Mouse (Mus musculus): ENCODE measurements around the gene Grik5. TPM values are rescaled to one million over a fixed set of nuclear protein-coding genes. Genes with fewer than 3 reads are reported as not detected.

The Grik5 gene
- polyA plus RNA-seq, 1 experiment from 2014 or later = 6.0 TPM

DNA sequence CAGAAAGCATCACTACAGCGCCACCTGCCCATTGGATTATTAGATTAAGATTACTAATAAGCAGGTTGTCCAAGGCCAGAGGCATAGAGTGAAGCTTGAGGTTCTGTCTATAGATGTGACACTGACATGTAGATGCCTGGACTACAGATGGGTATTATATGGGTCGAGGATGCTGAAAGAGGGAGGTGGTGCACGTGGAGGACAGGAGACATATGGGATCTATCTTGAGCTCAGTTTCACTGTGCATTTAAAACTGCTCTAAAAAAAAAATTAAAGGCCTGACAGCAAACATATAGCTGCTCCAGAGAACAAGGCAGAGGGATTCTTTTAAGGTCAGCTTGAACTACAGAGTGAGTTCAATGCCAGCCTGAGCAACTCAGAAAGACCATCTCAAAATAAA is 26.0 kb upstream of the Grik5 start:
- H3K9ac ChIP-seq = no peak overlapping the region
- no peak overlapping the region for H3K4me2 ChIP-seq (replicated peaks)
- 59% methylated on average over 3 of the region's 3 CpGs for WGBS
- H3K27me3 ChIP-seq = no peaks in the 10 kb centered on the region
- no peak overlapping the region for H3K4me3 ChIP-seq (replicated peaks)
- ATAC-seq (ENCODE audit: insufficient number of reproducible peaks, low FRiP score, low TSS enrichment, low read depth) = no peak
- no peaks in the 10 kb centered on the region for H3K4me1 ChIP-seq
- no peaks in the 10 kb centered on the region for H3K9me3 ChIP-seq (replicated peaks)
- no peaks in the 10 kb centered on the region for H3K36me3 ChIP-seq
- H3K27ac ChIP-seq (replicated peaks) = no peak overlapping the region

DNA sequence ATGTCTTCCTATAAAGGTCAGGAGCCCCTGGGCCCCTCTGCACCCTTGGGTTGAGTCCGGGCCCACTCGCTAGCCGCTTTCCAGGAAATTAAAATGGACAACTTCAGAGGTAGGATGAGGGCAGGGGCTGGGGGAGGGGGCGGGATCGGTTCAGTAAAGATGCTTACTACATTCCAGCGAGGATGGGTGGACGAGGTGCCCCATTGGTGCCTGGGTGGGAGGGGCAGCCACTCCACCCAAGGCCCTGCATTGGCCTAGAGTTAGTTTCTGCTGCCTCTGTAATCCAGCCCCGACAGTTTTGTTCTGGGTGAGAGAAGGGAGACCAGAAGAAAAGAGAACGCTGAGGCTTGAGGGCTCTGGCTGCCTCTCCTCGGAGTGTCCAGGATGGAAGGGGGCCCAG is 17.7 kb upstream of the Grik5 start:
- Histone ChIP-seq H3K9me3 (replicated peaks) (no peaks in the 10 kb centered on the region), H3K36me3 (0 out of 2 replicates have a peak, but pooled peaks cover 7% of the 10 kb centered on the region), H3K27me3 (no peaks in the 10 kb centered on the region), H3K27ac (replicated peaks) (no peak overlapping the region), H3K4me2 (replicated peaks) (no peak overlapping the region), H3K4me3 (replicated peaks) (no peak overlapping the region), H3K4me1 (0 out of 2 replicates have a peak, but pooled peaks cover 8% of the 10 kb centered on the region), H3K9ac (no peak overlapping the region)
- 23% methylated on average over 10 of the region's 10 CpGs for WGBS
- ATAC-seq (ENCODE audit: insufficient number of reproducible peaks, low FRiP score, low TSS enrichment, low read depth) = no peak

DNA sequence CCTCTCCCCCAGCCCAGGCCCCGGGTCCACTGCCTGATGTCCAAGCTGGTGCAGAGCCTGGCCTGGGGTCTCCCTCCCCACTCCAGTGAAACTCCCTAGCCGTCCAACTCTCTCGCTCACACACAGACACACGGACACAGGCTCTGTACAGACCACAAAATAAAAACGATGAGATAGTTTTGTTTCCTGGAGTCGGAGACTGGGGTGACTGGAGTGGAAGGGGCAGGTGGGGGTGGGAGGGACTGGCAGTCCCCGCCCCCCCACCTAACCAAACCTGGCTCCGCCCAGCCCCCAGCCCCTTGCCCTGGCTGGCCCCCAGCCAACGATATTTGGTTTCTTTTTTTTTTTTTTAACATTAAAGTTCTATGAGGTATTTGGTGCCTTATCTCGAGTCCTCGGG is 16.8 kb upstream of the Grik5 start:
- Histone ChIP-seq H3K4me2 (replicated peaks) (no peak overlapping the region), H3K9me3 (replicated peaks) (no peaks in the 10 kb centered on the region), H3K4me1 (0 out of 2 replicates have a peak, but pooled peaks cover 8% of the 10 kb centered on the region), H3K36me3 (peaks cover 15% of the 10 kb centered on the region; the same call in 1 of the 2 replicates), H3K27ac (replicated peaks) (no peak overlapping the region), H3K4me3 (replicated peaks) (no peak overlapping the region), H3K27me3 (no peaks in the 10 kb centered on the region), H3K9ac (no peak overlapping the region)
- no peak for ATAC-seq (ENCODE audit: insufficient number of reproducible peaks, low FRiP score, low TSS enrichment, low read depth)
- 27% methylated on average over 11 of the region's 11 CpGs for WGBS

DNA sequence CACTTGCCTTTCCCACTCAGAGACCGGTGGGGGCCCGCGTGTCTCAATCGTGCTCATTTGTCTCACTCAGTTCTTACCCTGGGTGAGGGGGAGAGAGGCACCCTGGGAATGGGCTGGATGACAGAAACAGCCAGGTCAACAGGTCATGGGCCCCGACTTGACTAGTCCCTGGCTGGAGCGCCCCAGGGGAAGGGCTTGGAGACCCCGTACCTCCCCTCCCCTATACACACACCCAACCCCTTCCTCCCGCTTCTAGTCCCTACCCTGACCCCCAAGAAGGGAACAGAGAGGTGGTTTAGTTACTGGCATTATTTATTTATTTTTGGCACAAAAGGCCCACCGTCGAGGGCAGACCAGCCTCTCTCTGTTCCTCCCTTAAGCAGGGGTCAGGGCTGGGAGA is 16.4 kb upstream of the Grik5 start:
- H3K36me3 ChIP-seq = peaks cover 20% of the 10 kb centered on the region
- no peak overlapping the region for H3K9ac ChIP-seq
- peak; percentile 44; the same call in 1 of the 2 replicates for ATAC-seq (ENCODE audit: insufficient number of reproducible peaks, low FRiP score, low TSS enrichment, low read depth)
- no peak overlapping the region for H3K27ac ChIP-seq (replicated peaks)
- no peak overlapping the region for H3K4me2 ChIP-seq (replicated peaks)
- 22% methylated on average over 10 of the region's 10 CpGs for WGBS
- no peaks in the 10 kb centered on the region for H3K27me3 ChIP-seq
- no peaks in the 10 kb centered on the region for H3K9me3 ChIP-seq (replicated peaks)
- H3K4me1 ChIP-seq = 0 out of 2 replicates have a peak, but pooled peaks cover 8% of the 10 kb centered on the region
- no peak overlapping the region for H3K4me3 ChIP-seq (replicated peaks)

DNA sequence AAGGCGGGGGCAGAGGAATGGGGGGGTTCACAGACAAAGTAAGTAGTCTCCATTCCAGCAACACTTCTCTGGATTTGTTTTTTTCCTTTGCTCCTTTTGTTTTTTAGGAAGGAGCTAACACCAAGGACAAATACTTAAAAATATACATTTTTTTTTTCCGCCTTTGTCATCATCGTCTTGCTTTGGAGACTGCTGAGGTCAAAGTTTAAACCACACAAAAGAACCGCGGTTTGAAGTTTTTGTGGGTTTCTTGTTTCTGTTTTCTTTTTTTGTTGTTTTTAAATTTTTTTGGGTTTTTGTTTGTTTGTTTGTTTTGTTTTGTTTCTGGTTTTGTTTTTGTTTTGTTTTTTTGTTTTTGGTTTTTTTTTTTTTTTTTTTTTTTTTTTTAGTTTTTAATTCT is 15.8 kb upstream of the Grik5 start:
- Histone ChIP-seq H3K36me3 (peaks cover 25% of the 10 kb centered on the region), H3K27ac (replicated peaks) (no peak overlapping the region), H3K4me3 (replicated peaks) (no peak overlapping the region), H3K9ac (no peak overlapping the region), H3K9me3 (replicated peaks) (no peaks in the 10 kb centered on the region), H3K4me2 (replicated peaks) (no peak overlapping the region), H3K4me1 (0 out of 2 replicates have a peak, but pooled peaks cover 8% of the 10 kb centered on the region), H3K27me3 (no peaks in the 10 kb centered on the region)
- no peak for ATAC-seq (ENCODE audit: insufficient number of reproducible peaks, low FRiP score, low TSS enrichment, low read depth)
- WGBS = 52% methylated on average over 5 of the region's 5 CpGs

DNA sequence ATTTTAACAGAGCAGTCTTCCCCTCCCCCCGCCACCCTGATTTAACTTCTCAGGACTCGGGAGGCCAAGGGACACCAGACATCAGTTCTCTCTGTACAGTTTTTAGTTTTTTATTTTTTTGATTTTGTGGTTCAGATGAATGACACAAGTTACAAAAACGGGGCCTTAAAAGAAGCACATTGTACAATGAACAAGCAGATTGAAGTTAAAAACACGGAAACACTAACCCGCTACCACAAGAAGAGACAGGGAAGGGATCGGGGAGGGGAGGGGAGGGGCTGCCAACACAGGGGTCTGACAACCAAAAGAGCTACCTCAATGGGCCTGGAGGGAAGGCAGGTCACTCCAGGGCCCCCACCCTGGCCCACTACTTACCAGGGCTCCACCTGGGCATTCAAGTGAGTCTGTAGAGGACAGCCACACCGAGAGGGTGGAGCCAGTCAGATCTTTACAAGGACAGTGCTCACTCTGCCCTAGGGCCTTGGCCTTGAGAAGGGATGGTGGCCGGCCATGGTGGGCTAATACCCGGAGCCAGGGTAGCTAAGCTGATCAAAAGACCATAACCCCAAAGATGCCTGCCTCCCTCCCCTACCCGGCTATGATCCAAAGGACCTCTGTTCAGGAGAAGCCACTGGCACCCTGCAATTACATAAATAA is 15.2 kb upstream of the Grik5 start:
- no peak for ATAC-seq (ENCODE audit: insufficient number of reproducible peaks, low FRiP score, low TSS enrichment, low read depth)
- Histone ChIP-seq H3K4me2 (replicated peaks) (no peak overlapping the region), H3K4me1 (peaks cover 8% of the 10 kb centered on the region; the same call in 1 of the 2 replicates), H3K4me3 (replicated peaks) (no peak overlapping the region), H3K27ac (replicated peaks) (no peak overlapping the region), H3K36me3 (peaks cover 31% of the 10 kb centered on the region), H3K27me3 (no peaks in the 10 kb centered on the region), H3K9me3 (replicated peaks) (no peaks in the 10 kb centered on the region), H3K9ac (no peak overlapping the region)
- WGBS = 42% methylated on average over 10 of the region's 10 CpGs

DNA sequence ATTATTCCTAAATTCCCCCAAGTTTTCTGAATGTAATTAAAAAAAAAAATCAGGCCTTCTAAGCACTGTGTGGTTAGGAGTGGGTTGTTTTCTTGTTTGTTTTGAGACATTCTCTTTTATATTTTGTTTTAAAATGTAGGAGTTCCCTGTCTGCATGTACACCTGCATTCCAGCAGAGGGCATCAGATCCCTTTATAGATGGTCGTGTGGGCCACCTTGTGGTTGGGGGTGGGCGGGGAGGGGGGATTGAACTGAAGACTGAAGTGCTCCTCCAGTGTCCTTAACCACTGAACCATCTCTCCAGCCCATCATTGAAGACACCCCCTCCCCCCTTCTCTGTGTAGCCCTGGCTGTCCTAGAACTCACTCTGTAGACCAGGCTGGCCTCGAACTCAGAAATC is 14.5 kb upstream of the Grik5 start:
- H3K9me3 ChIP-seq (replicated peaks) = no peaks in the 10 kb centered on the region
- WGBS = 48% methylated on average over 3 of the region's 3 CpGs
- no peak overlapping the region for H3K4me2 ChIP-seq (replicated peaks)
- no peak for ATAC-seq (ENCODE audit: insufficient number of reproducible peaks, low FRiP score, low TSS enrichment, low read depth)
- no peak overlapping the region for H3K9ac ChIP-seq
- peaks cover 38% of the 10 kb centered on the region for H3K36me3 ChIP-seq
- no peak overlapping the region for H3K27ac ChIP-seq (replicated peaks)
- H3K4me1 ChIP-seq = peaks cover 8% of the 10 kb centered on the region; the same call in 1 of the 2 replicates
- H3K4me3 ChIP-seq (replicated peaks) = no peak overlapping the region
- H3K27me3 ChIP-seq = no peaks in the 10 kb centered on the region

DNA sequence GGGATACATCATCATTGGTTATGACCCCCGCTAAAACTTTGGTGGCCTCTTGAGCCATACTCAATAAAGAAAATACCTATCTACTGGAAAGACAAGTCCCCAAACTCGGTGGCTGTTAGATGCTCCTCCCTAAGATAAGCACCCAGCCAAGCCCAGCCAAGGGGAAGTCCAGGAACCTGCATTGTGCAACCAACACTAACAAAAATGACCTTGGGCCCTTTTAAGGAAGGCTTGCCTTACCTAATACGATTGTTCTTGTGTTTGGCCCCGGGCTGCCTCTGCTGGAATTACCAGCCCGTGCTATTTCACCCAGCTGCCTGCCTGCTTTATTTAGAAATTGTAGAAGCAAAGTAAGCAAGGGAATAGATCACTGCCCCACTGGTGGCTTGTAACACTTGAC is 12.5 kb upstream of the Grik5 start:
- H3K4me1 ChIP-seq = peaks cover 3% of the 10 kb centered on the region; the same call in 1 of the 2 replicates
- H3K27me3 ChIP-seq = no peaks in the 10 kb centered on the region
- ATAC-seq (ENCODE audit: insufficient number of reproducible peaks, low FRiP score, low TSS enrichment, low read depth) = no peak
- H3K9me3 ChIP-seq (replicated peaks) = no peaks in the 10 kb centered on the region
- H3K4me2 ChIP-seq (replicated peaks) = no peak overlapping the region
- H3K9ac ChIP-seq = no peak overlapping the region
- WGBS = 71% methylated on average over 5 of the region's 5 CpGs
- H3K36me3 ChIP-seq = peaks cover 59% of the 10 kb centered on the region
- H3K27ac ChIP-seq (replicated peaks) = no peak overlapping the region
- no peak overlapping the region for H3K4me3 ChIP-seq (replicated peaks)

DNA sequence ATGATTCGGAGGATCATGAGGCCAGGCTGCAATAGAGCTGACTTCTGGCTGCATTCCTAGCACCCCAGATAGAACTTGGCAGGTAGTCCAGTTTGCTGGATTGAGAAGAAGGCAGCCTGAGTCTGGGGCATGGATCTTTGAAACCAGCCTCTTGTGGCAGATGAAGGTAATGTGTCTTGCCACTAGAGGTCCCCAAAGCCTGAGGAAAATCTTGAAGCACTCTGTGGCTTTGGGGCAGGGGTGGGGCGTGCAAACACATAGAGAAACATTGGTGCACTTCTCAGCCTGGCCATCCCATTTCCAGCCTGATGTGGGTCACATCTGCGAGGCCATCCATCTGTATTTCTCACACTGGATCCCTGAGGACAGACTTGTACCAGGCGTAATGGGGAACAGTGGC is 10.4 kb upstream of the Grik5 start:
- peaks cover 63% of the 10 kb centered on the region for H3K36me3 ChIP-seq
- no peak overlapping the region for H3K4me3 ChIP-seq (replicated peaks)
- WGBS = 79% methylated on average over 4 of the region's 4 CpGs
- no peak for ATAC-seq (ENCODE audit: insufficient number of reproducible peaks, low FRiP score, low TSS enrichment, low read depth)
- no peaks in the 10 kb centered on the region for H3K27me3 ChIP-seq
- no peak overlapping the region for H3K4me2 ChIP-seq (replicated peaks)
- H3K9me3 ChIP-seq (replicated peaks) = no peaks in the 10 kb centered on the region
- peaks cover 15% of the 10 kb centered on the region for H3K4me1 ChIP-seq
- no peak overlapping the region for H3K9ac ChIP-seq
- no peak overlapping the region for H3K27ac ChIP-seq (replicated peaks)

DNA sequence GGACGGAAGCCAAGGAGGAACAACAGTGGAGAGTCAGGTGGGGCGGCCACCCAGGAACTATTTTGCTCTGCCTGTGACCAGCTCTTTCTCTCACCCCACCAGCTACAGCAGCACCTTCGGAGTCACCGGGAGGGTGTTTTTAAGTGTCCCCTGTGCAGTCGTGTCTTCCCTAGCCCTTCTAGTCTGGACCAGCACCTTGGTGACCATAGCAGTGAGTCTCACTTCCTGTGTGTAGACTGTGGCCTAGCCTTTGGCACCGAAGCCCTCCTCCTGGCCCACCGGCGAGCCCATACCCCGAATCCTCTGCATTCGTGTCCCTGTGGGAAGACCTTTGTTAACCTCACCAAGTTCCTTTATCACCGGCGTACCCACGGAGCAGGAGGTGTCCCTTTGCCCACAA is 8.3 kb upstream of the Grik5 start:
- H3K27ac ChIP-seq (replicated peaks) = no peak overlapping the region
- 93% methylated on average over 13 of the region's 13 CpGs for WGBS
- ATAC-seq (ENCODE audit: insufficient number of reproducible peaks, low FRiP score, low TSS enrichment, low read depth) = no peak
- H3K27me3 ChIP-seq = no peaks in the 10 kb centered on the region
- H3K4me2 ChIP-seq (replicated peaks) = no peak overlapping the region
- peaks cover 62% of the 10 kb centered on the region for H3K36me3 ChIP-seq
- no peak overlapping the region for H3K9ac ChIP-seq
- no peak overlapping the region for H3K4me3 ChIP-seq (replicated peaks)
- no peaks in the 10 kb centered on the region for H3K9me3 ChIP-seq (replicated peaks)
- H3K4me1 ChIP-seq = peaks cover 24% of the 10 kb centered on the region

DNA sequence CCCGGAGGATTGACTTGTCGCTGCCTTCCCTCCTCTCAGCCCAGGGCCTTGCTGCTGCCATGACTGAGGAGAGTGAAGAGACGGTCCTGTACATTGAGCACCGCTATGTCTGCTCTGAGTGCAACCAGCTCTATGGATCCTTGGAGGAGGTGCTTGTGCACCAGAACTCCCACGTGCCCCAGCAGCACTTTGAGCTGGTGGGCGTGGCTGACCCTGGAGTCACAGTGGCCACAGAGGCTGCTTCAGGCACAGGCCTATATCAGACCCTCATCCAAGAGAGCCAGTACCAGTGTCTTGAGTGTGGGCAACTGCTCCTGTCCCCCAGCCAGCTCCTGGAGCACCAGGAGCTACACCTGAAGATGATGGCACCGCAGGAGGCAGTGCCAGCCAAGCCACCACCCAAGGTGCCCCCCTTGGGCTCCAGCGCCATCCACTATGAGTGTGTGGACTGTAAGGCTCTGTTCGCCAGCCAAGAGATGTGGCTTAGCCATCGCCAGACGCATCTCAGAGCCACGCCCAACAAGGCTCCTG is 7.4 kb upstream of the Grik5 start:
- no peaks in the 10 kb centered on the region for H3K9me3 ChIP-seq (replicated peaks)
- peaks cover 24% of the 10 kb centered on the region for H3K4me1 ChIP-seq
- ATAC-seq (ENCODE audit: insufficient number of reproducible peaks, low FRiP score, low TSS enrichment, low read depth) = no peak
- no peak overlapping the region for H3K4me2 ChIP-seq (replicated peaks)
- peaks cover 53% of the 10 kb centered on the region for H3K36me3 ChIP-seq
- no peak overlapping the region for H3K4me3 ChIP-seq (replicated peaks)
- H3K9ac ChIP-seq = no peak overlapping the region
- no peaks in the 10 kb centered on the region for H3K27me3 ChIP-seq
- 81% methylated on average over 12 of the region's 12 CpGs for WGBS
- no peak overlapping the region for H3K27ac ChIP-seq (replicated peaks)

DNA sequence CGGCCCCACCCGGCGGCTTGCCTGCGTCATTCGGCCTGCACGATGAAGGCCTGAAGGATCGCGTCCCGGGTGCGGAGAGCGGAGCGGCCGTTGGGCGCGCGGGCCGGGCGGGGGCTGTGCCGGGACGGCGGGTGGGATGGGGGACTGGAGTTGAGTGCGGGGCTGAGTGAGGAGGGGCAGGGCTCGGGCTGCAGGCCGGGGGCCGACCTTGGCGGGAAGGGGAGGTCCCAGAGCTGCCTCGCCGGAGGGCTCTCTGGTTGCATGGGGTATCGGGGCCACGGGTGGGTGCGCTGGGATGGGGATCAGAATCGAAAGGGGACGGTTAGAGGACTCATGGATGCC is 5.2 kb upstream of the Grik5 start:
- H3K27ac ChIP-seq (replicated peaks) = peak overlapping the region; percentile 96
- WGBS = under 1% methylated on average over 33 of the region's 33 CpGs
- peak; percentile 36 for ATAC-seq (ENCODE audit: insufficient number of reproducible peaks, low FRiP score, low TSS enrichment, low read depth)
- peak overlapping the region; percentile 90 for H3K4me3 ChIP-seq (replicated peaks)
- no peaks in the 10 kb centered on the region for H3K9me3 ChIP-seq (replicated peaks)
- no peaks in the 10 kb centered on the region for H3K27me3 ChIP-seq
- H3K4me2 ChIP-seq (replicated peaks) = peak overlapping the region; percentile 66
- peak overlapping the region; percentile 95 for H3K9ac ChIP-seq
- H3K36me3 ChIP-seq = peaks cover 32% of the 10 kb centered on the region
- H3K4me1 ChIP-seq = peaks cover 31% of the 10 kb centered on the region

All from embryonic facial prominence, embryonic 15.5 days (tissue).